Mouse (Mus musculus): Measurements from ENCODE around the gene Slc25a42.

GRCm38 (mm10) chr8:70201417-70201816, 10.7 kb downstream of the Slc25a42 start:
- TF ChIP-seq POLR2A (IDR thresholded peaks at IDR 0.05; ENCODE audit: borderline replicate concordance, low read depth, low read length) (no peak), CTCF (IDR thresholded peaks at IDR 0.05; ENCODE audit: low read depth, low read length) (no peak)
